ENCODE assay signal across 15 mouse cellular contexts in genomic region chr10:4512725-4513124, GRCm38 (mm10). TPM values are rescaled to one million over a fixed set of nuclear protein-coding genes. Genes with fewer than 3 reads are reported as not detected.
"Had no signal": no experiment of that assay in that cellular context is flagged by ENCODE, and none has a peak within 500 bp of the region (broad histone marks: within the 10 kb centered on the region; RNA-seq: fewer than 3 reads in every experiment).

No protein-coding gene starts in this region.

- H3K27ac ChIP-seq: kidney, postnatal 0 days; liver, embryonic 13.5 days; lung, embryonic 15.5 days; midbrain, embryonic 15.5 days; neural tube, embryonic 13.5 days had no signal

- H3K4me1 ChIP-seq: liver, embryonic 13.5 days; lung, embryonic 15.5 days; midbrain, embryonic 15.5 days; neural tube, embryonic 13.5 days had no signal

- ATAC-seq: liver, postnatal 0 days; midbrain, embryonic 15.5 days had no signal

- H3K4me3 ChIP-seq: liver, embryonic 13.5 days; lung, embryonic 15.5 days; midbrain, embryonic 15.5 days; neural tube, embryonic 13.5 days had no signal

- H3K9me3 ChIP-seq: lung, embryonic 15.5 days; midbrain, embryonic 15.5 days had no signal

- H3K36me3 ChIP-seq: liver, embryonic 13.5 days; lung, embryonic 15.5 days; midbrain, embryonic 15.5 days; neural tube, embryonic 13.5 days had no signal

- H3K4me2 ChIP-seq: liver, embryonic 13.5 days; lung, embryonic 15.5 days; midbrain, embryonic 11.5 days; midbrain, embryonic 15.5 days; neural tube, embryonic 13.5 days had no signal

- H3K9ac ChIP-seq: liver, embryonic 13.5 days; liver, postnatal 0 days; lung, embryonic 15.5 days; midbrain, embryonic 15.5 days; neural tube, embryonic 13.5 days had no signal

- DNase-seq: kidney, adult 9 months; kidney, postnatal 36 days; liver; liver, embryonic 13.5 days; liver, postnatal 0 days; right cerebral cortex, postnatal 14 days; thymus, adult 18-20 months; thymus, postnatal 14 days had no signal

- H3K27me3 ChIP-seq: liver, embryonic 13.5 days; lung, embryonic 15.5 days; midbrain, embryonic 15.5 days; neural tube, embryonic 13.5 days had no signal

RNA-seq across cellular contexts. Expression of gene Ccdc170, which starts 30.4 kb away (rescaled TPM):
- polyA plus RNA-seq: limb, embryonic 11.5 days; liver, embryonic 13.5 days; liver, postnatal 0 days; neural tube, embryonic 13.5 days; stomach, embryonic 14.5 days had no signal
